Mouse (Mus musculus): Measurements from ENCODE around the gene Vps4a. TPM values are rescaled to one million over a fixed set of nuclear protein-coding genes. Genes with fewer than 3 reads are reported as not detected.

The Vps4a gene
- polyA plus RNA-seq, 1 experiment, result 111 TPM

DNA sequence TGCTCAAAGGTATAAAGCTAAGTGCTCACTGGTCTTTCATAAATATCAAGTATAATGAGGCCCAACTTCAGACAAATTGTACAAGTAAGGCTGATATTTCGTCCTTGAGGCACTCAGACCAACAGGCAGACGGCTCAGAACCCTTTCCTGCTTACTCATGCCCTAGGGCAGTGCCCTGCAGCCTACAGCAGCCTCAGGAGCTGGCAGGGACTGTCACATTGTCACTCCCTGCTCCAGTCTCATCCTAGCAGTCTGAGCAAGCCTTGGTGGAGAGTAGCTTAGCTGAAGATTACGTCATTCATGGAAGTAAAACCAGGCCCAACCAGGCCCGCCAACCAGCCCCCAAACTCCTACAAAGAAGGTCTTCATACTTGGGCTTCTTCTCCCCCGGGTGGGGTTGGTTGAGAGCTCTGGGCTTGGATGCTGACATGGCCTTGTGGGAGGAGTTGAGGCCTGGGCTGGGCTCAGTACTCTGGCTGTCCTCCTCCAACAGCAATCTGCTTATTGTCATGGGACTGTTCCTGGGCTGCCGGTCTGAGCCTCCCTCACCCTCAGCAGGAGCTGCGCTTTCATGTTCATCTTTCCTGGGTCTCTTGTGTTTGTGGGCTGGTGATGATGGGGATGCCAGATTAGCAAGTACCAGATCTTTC, 45.3 kb downstream of the Vps4a start:
- TF ChIP-seq POLR2A (IDR thresholded peaks at IDR 0.05; ENCODE audit: borderline replicate concordance, insufficient read depth, low read length) (no peak), CTCF (IDR thresholded peaks at IDR 0.05; ENCODE audit: borderline replicate concordance, insufficient read depth, low read depth, low read length) (no peak)
- H3K4me3 ChIP-seq (replicated peaks; ENCODE audit: insufficient read depth, low read depth, low read length), result no peak overlapping the region
- no peak overlapping the region for H3K27ac ChIP-seq (ENCODE audit: insufficient read depth, low read length)
- 84% methylated on average over 7 of the region's 7 CpGs for WGBS
- no peak for DNase-seq
- H3K4me1 ChIP-seq (ENCODE audit: control insufficient read depth, insufficient read depth, low read length), result no peaks in the 10 kb centered on the region; the same call in 1 of the 2 replicates
- H3K27me3 ChIP-seq (ENCODE audit: control insufficient read depth, insufficient read depth, low read length), result no peaks in the 10 kb centered on the region

DNA sequence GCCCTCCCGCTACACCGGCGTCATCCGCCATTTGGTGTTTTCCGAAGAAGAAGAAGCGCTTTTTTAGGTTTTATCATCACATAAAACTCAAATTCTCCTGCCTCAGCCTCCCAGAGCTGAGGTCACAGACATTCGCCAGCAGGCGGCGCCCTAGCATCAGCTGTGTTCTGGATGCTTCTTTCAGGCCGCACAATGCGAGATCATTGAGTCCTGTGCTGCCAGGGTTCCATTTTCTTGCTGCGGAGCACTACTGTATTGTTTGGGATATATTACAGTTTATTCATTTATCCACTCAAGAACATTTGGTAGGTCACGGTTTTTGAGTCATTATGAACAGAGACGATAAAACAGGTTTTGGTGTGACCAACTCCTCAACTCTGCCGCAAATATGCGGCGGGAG, 54.3 kb downstream of the Vps4a start:
- Histone ChIP-seq H3K27me3 (ENCODE audit: control insufficient read depth, insufficient read depth, low read length) (no peaks in the 10 kb centered on the region), H3K27ac (ENCODE audit: insufficient read depth, low read length) (no peak overlapping the region), H3K4me3 (replicated peaks; ENCODE audit: insufficient read depth, low read depth, low read length) (no peak overlapping the region), H3K4me1 (ENCODE audit: control insufficient read depth, insufficient read depth, low read length) (no peaks in the 10 kb centered on the region)
- 96% methylated on average over 17 of the region's 17 CpGs for WGBS
- no peak for DNase-seq
- TF ChIP-seq CTCF (IDR thresholded peaks at IDR 0.05; ENCODE audit: borderline replicate concordance, insufficient read depth, low read depth, low read length), result peak; percentile 30; the same call in 1 of the 2 replicates
- no peak for TF ChIP-seq POLR2A (IDR thresholded peaks at IDR 0.05; ENCODE audit: borderline replicate concordance, insufficient read depth, low read length)

DNA sequence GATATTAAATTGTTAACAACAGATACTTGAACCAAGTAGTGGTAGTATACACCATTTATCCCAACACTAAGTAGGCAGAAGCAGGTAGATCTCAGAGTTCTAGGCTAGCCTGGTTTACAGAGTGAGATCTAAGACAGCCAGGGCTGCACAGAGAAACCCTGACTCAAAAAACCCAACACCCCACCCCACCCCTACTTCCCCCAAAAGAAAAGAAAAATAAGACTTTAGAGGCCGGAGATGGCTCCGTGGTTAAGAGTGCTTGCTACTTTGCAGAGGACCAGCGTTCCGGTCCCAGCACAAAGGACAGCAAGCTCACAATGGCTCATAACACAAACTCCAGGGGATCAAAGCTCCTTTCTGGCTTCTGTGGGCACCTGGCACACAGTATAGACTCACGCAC, 55.0 kb downstream of the Vps4a start:
- no peak overlapping the region for H3K27ac ChIP-seq (ENCODE audit: insufficient read depth, low read length)
- H3K4me3 ChIP-seq (replicated peaks; ENCODE audit: insufficient read depth, low read depth, low read length), result no peak overlapping the region
- WGBS, result 98% methylated on average over 5 of the region's 5 CpGs
- no peaks in the 10 kb centered on the region for H3K27me3 ChIP-seq (ENCODE audit: control insufficient read depth, insufficient read depth, low read length)
- H3K4me1 ChIP-seq (ENCODE audit: control insufficient read depth, insufficient read depth, low read length), result no peaks in the 10 kb centered on the region
- no peak for TF ChIP-seq CTCF (IDR thresholded peaks at IDR 0.05; ENCODE audit: borderline replicate concordance, insufficient read depth, low read depth, low read length)
- no peak for TF ChIP-seq POLR2A (IDR thresholded peaks at IDR 0.05; ENCODE audit: borderline replicate concordance, insufficient read depth, low read length)
- DNase-seq, result no peak

DNA sequence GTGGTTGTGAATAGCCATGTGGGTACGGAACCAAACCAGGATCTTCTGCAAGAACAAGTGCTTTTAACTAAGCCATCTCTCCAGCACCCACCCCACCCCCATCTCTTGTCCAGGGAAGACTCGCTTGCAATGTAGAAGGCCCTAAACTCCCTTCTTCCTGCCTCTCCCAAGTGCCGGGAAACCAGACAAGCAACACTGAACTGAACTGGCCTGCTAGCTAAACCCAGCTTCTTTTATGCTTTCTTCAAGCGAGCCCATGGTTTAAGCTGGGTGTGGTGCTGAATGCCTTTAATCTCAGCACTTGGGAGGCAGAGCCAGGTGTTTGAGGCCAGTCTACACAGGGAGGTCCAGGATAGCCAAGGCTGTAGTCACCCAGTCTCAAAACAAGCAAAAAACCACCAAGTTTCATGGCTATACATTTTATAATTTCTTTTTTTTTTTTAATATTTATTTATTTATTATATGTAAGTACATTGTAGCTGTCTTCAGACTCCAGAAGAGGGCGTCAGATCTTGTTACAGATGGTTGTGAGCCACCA, 57.6 kb downstream of the Vps4a start:
- DNase-seq, result no peak
- no peaks in the 10 kb centered on the region for H3K27me3 ChIP-seq (ENCODE audit: control insufficient read depth, insufficient read depth, low read length)
- WGBS, result 99% methylated on average over 5 of the region's 5 CpGs

GRCm38 (mm10) chr8:107090531-107090930, 59.5 kb downstream of the Vps4a start:
- no peak for DNase-seq
- TF ChIP-seq CTCF (IDR thresholded peaks at IDR 0.05; ENCODE audit: borderline replicate concordance, insufficient read depth, low read depth, low read length) (no peak), POLR2A (IDR thresholded peaks at IDR 0.05; ENCODE audit: borderline replicate concordance, insufficient read depth, low read length) (no peak)
- WGBS, result 41% methylated on average over 7 of the region's 7 CpGs

More for the DNA sequence above, 57.6 kb downstream of the Vps4a start:
- H3K4me3 ChIP-seq (replicated peaks; ENCODE audit: insufficient read depth, low read depth, low read length), result no peak overlapping the region
- no peak overlapping the region for H3K27ac ChIP-seq (ENCODE audit: insufficient read depth, low read length)
- TF ChIP-seq POLR2A (IDR thresholded peaks at IDR 0.05; ENCODE audit: borderline replicate concordance, insufficient read depth, low read length), result no peak
- no peak for TF ChIP-seq CTCF (IDR thresholded peaks at IDR 0.05; ENCODE audit: borderline replicate concordance, insufficient read depth, low read depth, low read length)
- no peaks in the 10 kb centered on the region for H3K4me1 ChIP-seq (ENCODE audit: control insufficient read depth, insufficient read depth, low read length)

More at GRCm38 (mm10) chr8:107090531-107090930, 59.5 kb downstream of the Vps4a start:
- H3K27ac ChIP-seq (ENCODE audit: insufficient read depth, low read length), result no peak overlapping the region
- no peak overlapping the region for H3K4me3 ChIP-seq (replicated peaks; ENCODE audit: insufficient read depth, low read depth, low read length)
- H3K27me3 ChIP-seq (ENCODE audit: control insufficient read depth, insufficient read depth, low read length), result no peaks in the 10 kb centered on the region
- no peaks in the 10 kb centered on the region for H3K4me1 ChIP-seq (ENCODE audit: control insufficient read depth, insufficient read depth, low read length)

Other genes starting within 250 kb of the Vps4a start
- 1.5 and 1.7 TPM in 2 replicates for gene Has3, start 161.0 kb upstream of the Vps4a start, polyA plus RNA-seq (2012; rRNA removed)
- 24.7 and 26.3 TPM in 2 replicates for gene Utp4, start 137.6 kb upstream of the Vps4a start, polyA plus RNA-seq (2012; rRNA removed)
- 5.5 and 5.8 TPM in 2 replicates for gene Sntb2, start 95.5 kb upstream of the Vps4a start, polyA plus RNA-seq (2012; rRNA removed)
- 34.0 and 34.2 TPM in 2 replicates for gene Pdf, start 17.4 kb downstream of the Vps4a start, polyA plus RNA-seq (2012; rRNA removed)
- 47.1 and 48.9 TPM in 2 replicates for gene Cog8, start 25.5 kb downstream of the Vps4a start, polyA plus RNA-seq (2012; rRNA removed)
- 44.6 and 51.0 TPM in 2 replicates for gene Nip7, start 25.7 kb downstream of the Vps4a start, polyA plus RNA-seq (2012; rRNA removed)
- gene Tmed6, start 34.4 kb downstream of the Vps4a start, polyA plus RNA-seq (2012; rRNA removed), result not detected in 2 replicates
- gene Terf2, start 65.3 kb downstream of the Vps4a start, polyA plus RNA-seq (2012; rRNA removed), result 31.7 and 33.3 TPM in 2 replicates
- gene Cyb5b, start 119.4 kb downstream of the Vps4a start, polyA plus RNA-seq (2012; rRNA removed), result 87.2 and 90.3 TPM in 2 replicates